Mouse (Mus musculus) liver, embryonic 14.5 days (tissue): ENCODE data around the gene Hspbap1. TPM values are rescaled to one million over a fixed set of nuclear protein-coding genes. Genes with fewer than 3 reads are reported as not detected.

Experiments used
- ATAC-seq: fragments of 200-750 bp; cut with Nextera tagmentation; 2 replicates; pipeline ENCODE4 v1.8.0; 2017; ENCODE audit warnings: moderate number of reproducible peaks, mild to moderate bottlenecking, moderate library complexity; ENCODE audit not compliant: insufficient read depth
- DNase-seq, 3 experiments: peaks; one replicate each; pipeline ENCODE4 v3.0.0-alpha.2; 2012 to 2013; ENCODE audit warnings: low read depth in 3 of 3, low spot score in 3 of 3
- H3K27ac ChIP-seq: fragments of 300-500 bp; sonication (generic); 2 replicates; pipeline ENCODE4 v1.5.1; 2014; ENCODE audit warnings: moderate library complexity, mild to moderate bottlenecking, control low read depth, inconsistent platforms
- H3K27me3 ChIP-seq: fragments of 300-500 bp; sonication (generic); 2 replicates; pipeline ENCODE4 v1.6.1; 2014; ENCODE audit warnings: mild to moderate bottlenecking, low read length, moderate library complexity; ENCODE audit not compliant: control insufficient read depth, insufficient read depth
- H3K36me3 ChIP-seq: fragments of 300-500 bp; sonication (generic); replicated peaks from 2 replicates; pipeline ENCODE4 v1.6.1; 2014; ENCODE audit warnings: low read depth; ENCODE audit not compliant: control insufficient read depth, insufficient read depth
- H3K4me1 ChIP-seq, 2 experiments: fragments of 200-500 bp in 1 of 2; fragments of 300-500 bp in 1 of 2; sonication (generic) in 1 of 2; replicated peaks; 2 replicates each; pipeline ENCODE4 v1.6.1; 2012 to 2014; ENCODE audit warnings: antibody characterized with exemption in 1 of 2, inconsistent platforms in 1 of 2, low read length in 1 of 2; ENCODE audit not compliant: control insufficient read depth in 2 of 2, insufficient read depth in 2 of 2
- H3K4me2 ChIP-seq: fragments of 300-500 bp; sonication (generic); 2 replicates; pipeline ENCODE4 v1.6.1; 2014; ENCODE audit warnings: low read depth, mild to moderate bottlenecking, control low read depth, moderate library complexity
- H3K4me3 ChIP-seq, 2 experiments: fragments of 200-500 bp in 1 of 2; fragments of 300-500 bp in 1 of 2; sonication (generic) in 1 of 2; 2 replicates each; pipeline ENCODE4 v1.5.1; 2012 to 2014; ENCODE audit warnings: low read depth in 2 of 2, low read length in 2 of 2, mild to moderate bottlenecking in 2 of 2, control low read depth in 1 of 2, inconsistent platforms in 1 of 2, moderate library complexity in 1 of 2; ENCODE audit not compliant: insufficient read depth in 1 of 2
- H3K9ac ChIP-seq: fragments of 300-500 bp; sonication (generic); replicated peaks from 2 replicates; pipeline ENCODE4 v1.6.1; 2014; ENCODE audit warnings: mild to moderate bottlenecking, control low read depth, moderate library complexity
- H3K9me3 ChIP-seq: fragments of 300-500 bp; sonication (generic); 2 replicates; pipeline ENCODE4 v1.6.1; 2016; ENCODE audit warnings: low read length, mixed read lengths; ENCODE audit not compliant: control insufficient read depth
- CTCF ChIP-seq: IDR thresholded peaks from 2 replicates; pipeline ENCODE4 v1.5.1; 2016; ENCODE audit warnings: antibody characterized with exemption, low read depth, control low read depth
- EP300 ChIP-seq: IDR thresholded peaks from 2 replicates; pipeline ENCODE4 v1.6.1; 2016; ENCODE audit warnings: antibody characterized with exemption, low read depth
- WGBS: fragments of 180-500 bp; shearing (Covaris S2); extraction: QIAGEN DNeasy Blood & Tissue Kit; methylation state at CpG from one replicate; pipeline ENCODE4 v1.1.7; 2014; ENCODE audit not compliant: insufficient replicate concordance; 5-methylcytosine and 5-hydroxymethylcytosine counted together
- polyA plus RNA-seq, 2 experiments: library from polyadenylated mRNA; depleted of rRNA in 1 of 2; stranded (reverse) in 1 of 2; unstranded in 1 of 2; fragments of >200 nt; fragmentation: Nextera tagmentation in 1 of 2; extraction: Ambion mirVana in 1 of 2; gene quantifications; 2 replicates each; pipeline versions ENCODE4 v1.2.1 to v1.2.3; 2012 to 2014

Hspbap1 gene
- polyA plus RNA-seq (2012; rRNA removed) (10.1 and 12.8 TPM in 2 replicates), polyA plus RNA-seq (2014; fragmentation: Nextera tagmentation; extraction: Ambion mirVana) (15.3 and 17.0 TPM in 2 replicates)

GRCm38 (mm10) chr16:35769878-35770657, at the start of gene Hspbap1:
Gene Hspbap1, plus strand, starts transcription at chr16:35770375.
- no peaks in the 10 kb centered on the region for H3K27me3 ChIP-seq
- H3K4me2 ChIP-seq, result peak within 1 kb of the TSS; percentile 72
- H3K4me3 ChIP-seq, result peak within 1 kb of the TSS; percentile 86 to 89
- H3K9me3 ChIP-seq, result no peaks in the 10 kb centered on the region
- H3K36me3 ChIP-seq, result no peaks in the 10 kb centered on the region; the same call in 1 of the 2 replicates
- DNase-seq (peak; percentile 82 to 83 (median 83)), ATAC-seq (peak; percentile 72)
- under 1% methylated on average over 51 of the region's 51 CpGs for WGBS
- H3K4me1 ChIP-seq, result peaks cover 23 to 39% of the 10 kb centered on the region in 2 experiments
- TF ChIP-seq CTCF, result no peak
- no peak for TF ChIP-seq EP300
- peak within 1 kb of the TSS; percentile 58 for H3K27ac ChIP-seq
- peak within 1 kb of the TSS; percentile 93 for H3K9ac ChIP-seq

- Histone ChIP-seq H3K9ac (no peak overlapping the region), H3K4me3 (no peak overlapping the region), H3K9me3 (no peaks in the 10 kb centered on the region), H3K4me2 (no peak overlapping the region), H3K27ac (no peak overlapping the region), H3K27me3 (no peaks in the 10 kb centered on the region), H3K4me1 (no peaks in the 10 kb centered on the region), H3K36me3 (no peaks in the 10 kb centered on the region)
- DNase-seq, result no peak
- TF ChIP-seq CTCF, result no peak
- no peak for TF ChIP-seq EP300
- no peak for ATAC-seq
- 86% methylated on average over 6 of the region's 6 CpGs for WGBS
These were observed 45.6 kb upstream of the Hspbap1 start for GRCm38 (mm10) chr16:35724561-35724960.

- no peak for DNase-seq
- Histone ChIP-seq H3K4me2 (no peak overlapping the region), H3K36me3 (no peaks in the 10 kb centered on the region), H3K9me3 (no peaks in the 10 kb centered on the region), H3K4me1 (no peaks in the 10 kb centered on the region), H3K27me3 (no peaks in the 10 kb centered on the region), H3K4me3 (no peak overlapping the region), H3K27ac (no peak overlapping the region), H3K9ac (no peak overlapping the region)
- TF ChIP-seq EP300 (no peak), CTCF (no peak)
- ATAC-seq, result no peak
- WGBS, result 67% methylated on average over 2 of the region's 2 CpGs
These were observed 43.6 kb upstream of the Hspbap1 start for GRCm38 (mm10) chr16:35726601-35727000.

GRCm38 (mm10) chr16:35729151-35729738, 40.9 kb upstream of the Hspbap1 start:
- Histone ChIP-seq H3K4me2 (no peak overlapping the region), H3K27ac (no peak overlapping the region), H3K4me1 (no peaks in the 10 kb centered on the region), H3K9me3 (no peaks in the 10 kb centered on the region), H3K4me3 (no peak overlapping the region), H3K9ac (no peak overlapping the region), H3K36me3 (no peaks in the 10 kb centered on the region), H3K27me3 (no peaks in the 10 kb centered on the region)
- TF ChIP-seq EP300 (no peak), CTCF (no peak)
- DNase-seq (no peak), ATAC-seq (no peak)
- whole genome bisulfite sequencing, result 69% methylated on average over 8 of the region's 8 CpGs

- Histone ChIP-seq H3K27ac (no peak overlapping the region), H3K27me3 (no peaks in the 10 kb centered on the region), H3K4me1 (no peaks in the 10 kb centered on the region), H3K4me2 (no peak overlapping the region), H3K9ac (no peak overlapping the region), H3K36me3 (peaks cover 4% of the 10 kb centered on the region; the same call in 1 of the 2 replicates), H3K4me3 (no peak overlapping the region), H3K9me3 (no peaks in the 10 kb centered on the region)
- WGBS, result 88% methylated on average over 7 of the region's 7 CpGs
- DNase-seq (no peak), ATAC-seq (no peak)
- no peak for TF ChIP-seq EP300
- no peak for TF ChIP-seq CTCF
These were observed 38.1 kb upstream of the Hspbap1 start for GRCm38 (mm10) chr16:35732096-35732495.
